Mouse (Mus musculus) embryonic facial prominence, embryonic 14.5 days (tissue): Measurements from ENCODE around the gene Zdhhc13. TPM values are rescaled to one million over a fixed set of nuclear protein-coding genes. Genes with fewer than 3 reads are reported as not detected.

Experiments
- ATAC-seq: fragments of 200-750 bp; cut with Nextera tagmentation; 2 replicates; pipeline ENCODE4 v1.8.0; 2017; ENCODE audit warnings: low read depth, moderate number of reproducible peaks, moderate TSS enrichment
- DNase-seq: peaks from one replicate; pipeline ENCODE4 v3.0.0-alpha.2; 2015; ENCODE audit warnings: low spot score
- H3K27ac ChIP-seq: fragments of 300-500 bp; sonication (generic); replicated peaks from 2 replicates; pipeline ENCODE4 v1.5.1; 2014; ENCODE audit warnings: low read depth, mild to moderate bottlenecking, low read length, moderate library complexity
- H3K27me3 ChIP-seq: fragments of 300-500 bp; sonication (generic); replicated peaks from 2 replicates; pipeline ENCODE4 v1.6.1; 2014; ENCODE audit warnings: low read length; ENCODE audit not compliant: control insufficient read depth, insufficient read depth
- H3K36me3 ChIP-seq: fragments of 300-500 bp; sonication (generic); 2 replicates; pipeline ENCODE4 v1.6.1; 2014; ENCODE audit warnings: low read length, mixed read lengths; ENCODE audit not compliant: control insufficient read depth, insufficient read depth
- H3K4me1 ChIP-seq: fragments of 300-500 bp; sonication (generic); 2 replicates; pipeline ENCODE4 v1.6.1; 2014; ENCODE audit warnings: antibody characterized with exemption, low read length; ENCODE audit not compliant: control insufficient read depth, insufficient read depth
- H3K4me2 ChIP-seq: fragments of 300-500 bp; sonication (generic); 2 replicates; pipeline ENCODE4 v1.6.1; 2014; ENCODE audit warnings: low read depth, mild to moderate bottlenecking, low read length, moderate library complexity, mixed read lengths
- H3K4me3 ChIP-seq: fragments of 300-500 bp; sonication (generic); 2 replicates; pipeline ENCODE4 v1.5.1; 2014; ENCODE audit warnings: low read depth, mild to moderate bottlenecking, low read length
- H3K9ac ChIP-seq: fragments of 300-500 bp; sonication (generic); 2 replicates; pipeline ENCODE4 v1.6.1; 2014; ENCODE audit warnings: low read depth, mild to moderate bottlenecking, low read length, moderate library complexity, mixed read lengths
- H3K9me3 ChIP-seq: fragments of 300-500 bp; sonication (generic); 2 replicates; pipeline ENCODE4 v1.6.1; 2016; ENCODE audit warnings: low read length; ENCODE audit not compliant: control insufficient read depth
- WGBS: fragments of 180-500 bp; shearing (Covaris S2); extraction: QIAGEN DNeasy Blood & Tissue Kit; methylation state at CpG from one replicate; pipeline ENCODE4 v1.1.7; 2014; 5-methylcytosine and 5-hydroxymethylcytosine counted together
- polyA plus RNA-seq: library from polyadenylated mRNA; unstranded; fragments of >200 nt; fragmentation: Nextera tagmentation; extraction: Ambion mirVana; gene quantifications from 2 replicates; pipeline ENCODE4 v1.2.1, GENCODE M21; 2014

The Zdhhc13 gene
- polyA plus RNA-seq, 1 experiment from 2014 or later, result 36.5 TPM

- H3K9ac ChIP-seq, result no peak overlapping the region
- 69% methylated on average over 1 of the region's 1 CpGs for WGBS
- no peaks in the 10 kb centered on the region for H3K27me3 ChIP-seq
- no peak overlapping the region for H3K4me3 ChIP-seq
- no peaks in the 10 kb centered on the region for H3K9me3 ChIP-seq
- no peak overlapping the region for H3K27ac ChIP-seq
- DNase-seq (no peak), ATAC-seq (no peak)
- no peaks in the 10 kb centered on the region for H3K4me1 ChIP-seq
- no peaks in the 10 kb centered on the region for H3K36me3 ChIP-seq
- H3K4me2 ChIP-seq, result no peak overlapping the region
Observed at GRCm38 (mm10) chr7:48760789-48761188, 28.0 kb upstream of the Zdhhc13 start.

GRCm38 (mm10) chr7:48762289-48762688, 26.5 kb upstream of the Zdhhc13 start:
- Histone ChIP-seq H3K4me3 (no peak overlapping the region), H3K9ac (no peak overlapping the region), H3K36me3 (no peaks in the 10 kb centered on the region), H3K9me3 (no peaks in the 10 kb centered on the region), H3K4me2 (no peak overlapping the region), H3K27ac (no peak overlapping the region), H3K4me1 (no peaks in the 10 kb centered on the region), H3K27me3 (no peaks in the 10 kb centered on the region)
- no peak for DNase-seq
- ATAC-seq, result no peak
- WGBS, result 71% methylated on average over 1 of the region's 1 CpGs

- WGBS, result 78% methylated on average over 3 of the region's 3 CpGs
- H3K4me1 ChIP-seq, result no peaks in the 10 kb centered on the region
- H3K27me3 ChIP-seq, result no peaks in the 10 kb centered on the region
- no peaks in the 10 kb centered on the region for H3K36me3 ChIP-seq
- no peak overlapping the region for H3K9ac ChIP-seq
- no peaks in the 10 kb centered on the region for H3K9me3 ChIP-seq
- H3K4me3 ChIP-seq, result no peak overlapping the region
- no peak overlapping the region for H3K4me2 ChIP-seq
- ATAC-seq (no peak), DNase-seq (no peak)
- no peak overlapping the region for H3K27ac ChIP-seq
Observed at GRCm38 (mm10) chr7:48762721-48763120, 26.1 kb upstream of the Zdhhc13 start.

GRCm38 (mm10) chr7:48765959-48766358, 22.8 kb upstream of the Zdhhc13 start:
- Histone ChIP-seq H3K9me3 (no peaks in the 10 kb centered on the region), H3K4me1 (no peaks in the 10 kb centered on the region), H3K27ac (no peak overlapping the region), H3K27me3 (no peaks in the 10 kb centered on the region), H3K9ac (no peak overlapping the region), H3K36me3 (no peaks in the 10 kb centered on the region), H3K4me3 (no peak overlapping the region), H3K4me2 (no peak overlapping the region)
- ATAC-seq (no peak), DNase-seq (no peak)
- 59% methylated on average over 4 of the region's 4 CpGs for WGBS

- ATAC-seq (no peak), DNase-seq (no peak)
- 29% methylated on average over 1 of the region's 1 CpGs for WGBS
- Histone ChIP-seq H3K4me1 (no peaks in the 10 kb centered on the region), H3K27me3 (no peaks in the 10 kb centered on the region), H3K27ac (no peak overlapping the region), H3K36me3 (no peaks in the 10 kb centered on the region), H3K9ac (no peak overlapping the region), H3K4me2 (no peak overlapping the region), H3K4me3 (no peak overlapping the region), H3K9me3 (no peaks in the 10 kb centered on the region)
Observed at GRCm38 (mm10) chr7:48769721-48770120, 19.1 kb upstream of the Zdhhc13 start.

- no peak for DNase-seq
- no peak overlapping the region for H3K4me2 ChIP-seq
- WGBS, result 89% methylated on average over 2 of the region's 2 CpGs
- no peaks in the 10 kb centered on the region for H3K9me3 ChIP-seq
- H3K4me3 ChIP-seq, result no peak overlapping the region
- ATAC-seq, result no peak
- H3K27ac ChIP-seq, result no peak overlapping the region
- no peak overlapping the region for H3K9ac ChIP-seq
- no peaks in the 10 kb centered on the region for H3K4me1 ChIP-seq
- H3K27me3 ChIP-seq, result no peaks in the 10 kb centered on the region
- no peaks in the 10 kb centered on the region for H3K36me3 ChIP-seq
Observed at GRCm38 (mm10) chr7:48772060-48772734, 16.6 kb upstream of the Zdhhc13 start.

GRCm38 (mm10) chr7:48773333-48773732, 15.5 kb upstream of the Zdhhc13 start:
- no peaks in the 10 kb centered on the region for H3K36me3 ChIP-seq
- H3K27ac ChIP-seq, result no peak overlapping the region
- no peak overlapping the region for H3K9ac ChIP-seq
- DNase-seq (no peak), ATAC-seq (no peak)
- H3K4me2 ChIP-seq, result no peak overlapping the region
- H3K4me3 ChIP-seq, result no peak overlapping the region
- 91% methylated on average over 5 of the region's 5 CpGs for WGBS
- no peaks in the 10 kb centered on the region for H3K27me3 ChIP-seq
- H3K4me1 ChIP-seq, result no peaks in the 10 kb centered on the region
- no peaks in the 10 kb centered on the region for H3K9me3 ChIP-seq

- Histone ChIP-seq H3K27me3 (no peaks in the 10 kb centered on the region), H3K9me3 (no peaks in the 10 kb centered on the region), H3K27ac (no peak overlapping the region), H3K9ac (no peak overlapping the region), H3K4me3 (no peak overlapping the region), H3K4me1 (no peaks in the 10 kb centered on the region), H3K36me3 (no peaks in the 10 kb centered on the region), H3K4me2 (no peak overlapping the region)
- 83% methylated on average over 1 of the region's 1 CpGs for WGBS
- DNase-seq, result no peak
- no peak for ATAC-seq
Observed at GRCm38 (mm10) chr7:48774633-48775032, 14.2 kb upstream of the Zdhhc13 start.

- Histone ChIP-seq H3K36me3 (no peaks in the 10 kb centered on the region), H3K9me3 (no peaks in the 10 kb centered on the region), H3K4me3 (no peak overlapping the region), H3K4me2 (no peak overlapping the region), H3K27me3 (no peaks in the 10 kb centered on the region), H3K4me1 (no peaks in the 10 kb centered on the region), H3K9ac (no peak overlapping the region), H3K27ac (no peak overlapping the region)
- ATAC-seq, result no peak
- DNase-seq, result no peak
- WGBS, result 86% methylated on average over 1 of the region's 1 CpGs
Observed at GRCm38 (mm10) chr7:48775436-48775835, 13.4 kb upstream of the Zdhhc13 start.
